Mouse (Mus musculus) heart, postnatal 36 days (tissue): ENCODE results near the gene Abraxas2. TPM values are rescaled to one million over a fixed set of nuclear protein-coding genes. Genes with fewer than 3 reads are reported as not detected.

Experiments used
- DNase-seq, 2 experiments: peaks; one replicate each; pipeline ENCODE4 v3.0.0; 2021 to 2022
- intact Hi-C: fragments of 180-260 bp; cut with DNase I; formaldehyde crosslinking; loops from one replicate; pipeline ENCODE4 v1.15.1; 2025
- total RNA-seq, 2 experiments: library from RNA; stranded (reverse); gene quantifications; 2 replicates each; pipeline ENCODE4 v1.2.3; 2021

The Abraxas2 gene
- total RNA-seq, 2 experiments from 2014 or later: 18.8 to 23.3 TPM

- DNase-seq: no peak
- intact Hi-C loops: no loop called here
These were observed 34.3 kb downstream of the Abraxas2 start for GRCm38 (mm10) chr7:132893336-132893735.

- intact Hi-C loops: loop anchor here (5.0 kb wide), 2 partner anchors 118 to 238 kb away; no protein-coding TSS in a partner anchor
- no peak for DNase-seq
These were observed 36.0 kb downstream of the Abraxas2 start for GRCm38 (mm10) chr7:132894841-132895555.

GRCm38 (mm10) chr7:132896206-132896815, 37.3 kb downstream of the Abraxas2 start:
- no peak for DNase-seq
- intact Hi-C loops: loop anchor here (5.0 kb wide), 2 partner anchors 119 to 239 kb away; no protein-coding TSS in a partner anchor

GRCm38 (mm10) chr7:132897258-132897657, 38.2 kb downstream of the Abraxas2 start:
- DNase-seq: no peak
- intact Hi-C loops: loop anchor here (5.0 kb wide), 2 partner anchors 120 to 240 kb away; no protein-coding TSS in a partner anchor

GRCm38 (mm10) chr7:132898234-132898633, 39.2 kb downstream of the Abraxas2 start:
- DNase-seq: no peak
- intact Hi-C loops: loop anchor here (5.0 kb wide), 2 partner anchors 121 to 241 kb away; no protein-coding TSS in a partner anchor

GRCm38 (mm10) chr7:132900826-132901531, 42.0 kb downstream of the Abraxas2 start:
- intact Hi-C loops: no loop called here
- peak in 1 of 2 experiments; percentile 27 for DNase-seq

GRCm38 (mm10) chr7:132903796-132904195, 44.8 kb downstream of the Abraxas2 start:
- no peak for DNase-seq
- intact Hi-C loops: no loop called here

- intact Hi-C loops: no loop called here
- DNase-seq: no peak
These were observed 62.9 kb downstream of the Abraxas2 start for GRCm38 (mm10) chr7:132921971-132922370.

GRCm38 (mm10) chr7:132925227-132925626, 66.2 kb downstream of the Abraxas2 start:
- intact Hi-C loops: no loop called here
- no peak for DNase-seq

GRCm38 (mm10) chr7:132927201-132927600, 68.2 kb downstream of the Abraxas2 start:
- no peak for DNase-seq
- intact Hi-C loops: no loop called here

- no peak for DNase-seq
- intact Hi-C loops: loop anchor here (5.0 kb wide), 3 partner anchors 72 to 192 kb away; partner anchors contain the start of genes Ctbp2, Eef1akmt2 and Fgfr2
These were observed 71.0 kb downstream of the Abraxas2 start for GRCm38 (mm10) chr7:132930055-132930454.

- peak; percentile 98 for DNase-seq
- intact Hi-C loops: loop anchor here (5.0 kb wide), 3 partner anchors 71 to 191 kb away; partner anchors contain the start of genes Ctbp2, Eef1akmt2 and Fgfr2
These were observed 72.0 kb downstream of the Abraxas2 start, which contains the start of gene Zranb1 for GRCm38 (mm10) chr7:132930850-132931559. Gene Zranb1, plus strand, starts transcription at chr7:132931142.

- DNase-seq: peak; percentile 55 to 66
- intact Hi-C loops: loop anchor here (5.0 kb wide), 3 partner anchors 71 to 191 kb away; partner anchors contain the start of genes Ctbp2, Eef1akmt2 and Fgfr2
These were observed 72.7 kb downstream of the Abraxas2 start for GRCm38 (mm10) chr7:132931560-132932351.

- no peak for DNase-seq
- intact Hi-C loops: loop anchor here (5.0 kb wide), 3 partner anchors 69 to 189 kb away; partner anchors contain the start of genes Ctbp2, Eef1akmt2 and Fgfr2
These were observed 74.3 kb downstream of the Abraxas2 start for GRCm38 (mm10) chr7:132933331-132933730.

Other genes starting within 250 kb of the Abraxas2 start
- gene Lhpp, start 248.6 kb upstream of the Abraxas2 start, total RNA-seq: 10 to 100 TPM; 14.2 to 15.0 TPM
- gene Fam53b, start 45.3 kb upstream of the Abraxas2 start, total RNA-seq: 10 to 100 TPM; 22.7 to 25.5 TPM
- 10 to 100 TPM in 1 of 2 experiments, 1 to 10 TPM in 1; 8.3 to 10.4 TPM for gene Eef1akmt2, start 6.6 kb upstream of the Abraxas2 start, total RNA-seq
- gene Zranb1, start 71.9 kb downstream of the Abraxas2 start, total RNA-seq: 10 to 100 TPM; 36.3 to 41.7 TPM